Mouse (Mus musculus): ENCODE results near the gene Dapk1.

- no peak for TF ChIP-seq POLR2A (IDR thresholded peaks at IDR 0.05; ENCODE audit: insufficient read depth, low read length)
- TF ChIP-seq CTCF (IDR thresholded peaks at IDR 0.05; ENCODE audit: low read depth, low read length) = no peak
Observed at GRCm38 (mm10) chr13:60789466-60789865, 187.7 kb downstream of the Dapk1 start.

Measured in ES-Bruce4 (cell line).